Mouse (Mus musculus): ENCODE results near the gene Abcc3. TPM values are rescaled to one million over a fixed set of nuclear protein-coding genes. Genes with fewer than 3 reads are reported as not detected.

The Abcc3 gene
- polyA plus RNA-seq, 1 experiment from 2014 or later = 1.0 TPM

DNA sequence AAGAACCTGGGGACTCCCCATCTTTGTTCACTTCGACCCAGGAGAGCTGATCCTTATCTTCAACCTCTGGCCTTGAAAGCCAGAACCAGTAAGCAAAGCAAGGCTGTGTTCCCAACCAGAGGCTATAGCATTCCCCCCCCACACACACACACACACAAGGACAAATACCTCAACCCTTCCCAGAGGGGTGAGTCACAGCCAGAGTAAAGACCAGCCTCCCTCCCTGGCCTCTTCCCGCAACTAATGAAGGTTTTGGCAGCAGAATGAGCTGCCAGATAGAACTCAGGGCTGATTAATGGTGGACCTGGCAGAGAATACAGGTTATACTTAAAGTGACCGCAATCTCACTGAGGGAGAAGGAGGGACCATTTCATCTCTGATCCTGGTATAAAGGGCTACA is 46.2 kb downstream of the Abcc3 start:
- Histone ChIP-seq H3K9me3 (no peaks in the 10 kb centered on the region), H3K9ac (no peak overlapping the region), H3K36me3 (no peaks in the 10 kb centered on the region), H3K4me1 (replicated peaks) (peaks cover 28% of the 10 kb centered on the region), H3K27ac (replicated peaks) (no peak overlapping the region), H3K27me3 (no peaks in the 10 kb centered on the region), H3K4me3 (no peak overlapping the region), H3K4me2 (no peak overlapping the region)
- ATAC-seq (ENCODE audit: low read depth) = no peak
- WGBS = 71% methylated on average over 3 of the region's 3 CpGs

GRCm38 (mm10) chr11:94345926-94346325 is 46.9 kb downstream of the Abcc3 start:
- Histone ChIP-seq H3K9me3 (no peaks in the 10 kb centered on the region), H3K4me2 (no peak overlapping the region), H3K9ac (no peak overlapping the region), H3K27ac (replicated peaks) (no peak overlapping the region), H3K36me3 (no peaks in the 10 kb centered on the region), H3K4me1 (replicated peaks) (peaks cover 34% of the 10 kb centered on the region), H3K4me3 (no peak overlapping the region), H3K27me3 (no peaks in the 10 kb centered on the region)
- ATAC-seq (ENCODE audit: low read depth) = no peak
- 85% methylated on average over 10 of the region's 10 CpGs for WGBS

DNA sequence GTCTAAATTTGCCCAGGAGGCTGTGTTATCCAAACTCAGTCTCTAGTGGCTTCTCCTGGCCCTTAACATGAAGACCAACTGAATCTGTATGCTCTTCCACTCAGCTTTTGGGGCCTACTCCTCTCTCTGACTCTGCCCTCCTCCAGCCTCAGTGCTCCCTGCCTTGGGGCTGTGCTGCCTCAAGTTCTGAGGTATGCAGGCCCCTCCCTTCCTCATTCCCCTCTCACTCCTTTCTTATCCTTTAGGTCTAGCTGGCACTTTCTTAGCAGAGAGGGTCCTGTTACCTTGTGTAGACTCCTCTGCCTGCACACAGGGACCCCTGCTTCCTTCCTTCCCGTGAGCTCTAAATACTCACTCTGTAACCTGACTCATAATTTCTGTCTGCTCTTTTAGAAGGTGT is 48.3 kb downstream of the Abcc3 start:
- no peak for ATAC-seq (ENCODE audit: low read depth)
- Histone ChIP-seq H3K9me3 (no peaks in the 10 kb centered on the region), H3K36me3 (peaks cover 6% of the 10 kb centered on the region), H3K4me3 (no peak overlapping the region), H3K27me3 (no peaks in the 10 kb centered on the region), H3K27ac (replicated peaks) (0 out of 2 replicates have a peak overlapping the region, but pooled peaks have one; percentile 1), H3K9ac (no peak overlapping the region), H3K4me1 (replicated peaks) (peaks cover 45% of the 10 kb centered on the region), H3K4me2 (no peak overlapping the region)
- 52% methylated on average over 1 of the region's 1 CpGs for WGBS

- no peak for ATAC-seq (ENCODE audit: low read depth)
- no peak overlapping the region for H3K4me2 ChIP-seq
- H3K9me3 ChIP-seq = no peaks in the 10 kb centered on the region
- peaks cover 11% of the 10 kb centered on the region for H3K36me3 ChIP-seq
- H3K9ac ChIP-seq = peak overlapping the region; percentile 39
- H3K27ac ChIP-seq (replicated peaks) = peak overlapping the region; percentile 42; the same call in 1 of the 2 replicates
- no peak overlapping the region for H3K4me3 ChIP-seq
- 13% methylated on average over 5 of the region's 5 CpGs for WGBS
- H3K27me3 ChIP-seq = no peaks in the 10 kb centered on the region
- H3K4me1 ChIP-seq (replicated peaks) = peaks cover 45% of the 10 kb centered on the region
These were observed 48.8 kb downstream of the Abcc3 start for GRCm38 (mm10) chr11:94343955-94344358.

DNA sequence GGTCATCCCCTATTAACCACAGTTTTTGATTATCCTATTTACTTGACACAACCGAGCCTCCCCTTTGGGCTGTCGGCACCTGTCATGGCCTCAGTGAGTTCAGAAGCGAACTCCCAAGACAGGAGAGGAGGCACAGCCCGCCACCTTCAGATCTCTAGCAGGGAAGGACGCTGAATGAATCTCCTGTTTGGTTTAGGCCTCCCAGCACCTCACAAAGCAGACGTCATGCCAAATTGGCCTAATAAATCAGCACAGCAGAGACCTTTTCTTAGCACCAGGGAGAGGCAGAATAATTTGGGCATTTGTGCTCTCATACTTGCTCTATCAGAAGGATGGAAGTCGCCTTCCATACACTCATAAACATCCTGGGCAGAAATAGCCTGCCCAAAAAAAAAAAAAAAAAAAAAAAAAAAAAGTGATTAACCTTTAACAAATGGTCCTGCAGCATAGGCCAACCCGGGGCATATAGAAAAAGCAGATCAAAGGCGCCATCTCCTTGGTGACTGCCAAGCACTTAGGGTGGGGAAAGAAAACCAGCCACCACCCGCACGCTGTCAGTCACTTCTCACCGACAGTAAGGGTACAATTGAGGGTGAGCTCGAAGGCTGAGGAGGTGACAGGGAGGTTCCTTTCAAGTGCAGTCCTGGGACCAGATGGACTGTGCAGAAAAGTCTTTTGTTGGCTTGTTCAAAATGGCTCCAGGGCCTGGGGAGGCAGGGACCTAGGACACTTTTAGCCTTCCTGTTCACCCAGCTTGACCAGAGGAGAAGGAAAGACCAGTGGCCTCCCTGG is 50.5 kb downstream of the Abcc3 start:
- Histone ChIP-seq H3K9me3 (no peaks in the 10 kb centered on the region), H3K4me3 (no peak overlapping the region), H3K4me2 (no peak overlapping the region), H3K4me1 (replicated peaks) (peaks cover 45% of the 10 kb centered on the region), H3K36me3 (peaks cover 26% of the 10 kb centered on the region), H3K9ac (peak overlapping the region; percentile 38; the same call in 1 of the 2 replicates), H3K27ac (replicated peaks) (peak overlapping the region; percentile 49), H3K27me3 (no peaks in the 10 kb centered on the region)
- 8% methylated on average over 13 of the region's 13 CpGs for WGBS
- no peak for ATAC-seq (ENCODE audit: low read depth)

- no peak overlapping the region for H3K4me2 ChIP-seq
- WGBS = 51% methylated on average over 10 of the region's 10 CpGs
- H3K27me3 ChIP-seq = no peaks in the 10 kb centered on the region
- ATAC-seq (ENCODE audit: low read depth) = no peak
- H3K27ac ChIP-seq (replicated peaks) = peak overlapping the region; percentile 49
- no peaks in the 10 kb centered on the region for H3K9me3 ChIP-seq
- H3K36me3 ChIP-seq = peaks cover 32% of the 10 kb centered on the region
- H3K9ac ChIP-seq = 0 out of 2 replicates have a peak overlapping the region, but pooled peaks have one; percentile 38
- no peak overlapping the region for H3K4me3 ChIP-seq
- peaks cover 45% of the 10 kb centered on the region for H3K4me1 ChIP-seq (replicated peaks)
These were observed 51.6 kb downstream of the Abcc3 start for GRCm38 (mm10) chr11:94340948-94341933.

DNA sequence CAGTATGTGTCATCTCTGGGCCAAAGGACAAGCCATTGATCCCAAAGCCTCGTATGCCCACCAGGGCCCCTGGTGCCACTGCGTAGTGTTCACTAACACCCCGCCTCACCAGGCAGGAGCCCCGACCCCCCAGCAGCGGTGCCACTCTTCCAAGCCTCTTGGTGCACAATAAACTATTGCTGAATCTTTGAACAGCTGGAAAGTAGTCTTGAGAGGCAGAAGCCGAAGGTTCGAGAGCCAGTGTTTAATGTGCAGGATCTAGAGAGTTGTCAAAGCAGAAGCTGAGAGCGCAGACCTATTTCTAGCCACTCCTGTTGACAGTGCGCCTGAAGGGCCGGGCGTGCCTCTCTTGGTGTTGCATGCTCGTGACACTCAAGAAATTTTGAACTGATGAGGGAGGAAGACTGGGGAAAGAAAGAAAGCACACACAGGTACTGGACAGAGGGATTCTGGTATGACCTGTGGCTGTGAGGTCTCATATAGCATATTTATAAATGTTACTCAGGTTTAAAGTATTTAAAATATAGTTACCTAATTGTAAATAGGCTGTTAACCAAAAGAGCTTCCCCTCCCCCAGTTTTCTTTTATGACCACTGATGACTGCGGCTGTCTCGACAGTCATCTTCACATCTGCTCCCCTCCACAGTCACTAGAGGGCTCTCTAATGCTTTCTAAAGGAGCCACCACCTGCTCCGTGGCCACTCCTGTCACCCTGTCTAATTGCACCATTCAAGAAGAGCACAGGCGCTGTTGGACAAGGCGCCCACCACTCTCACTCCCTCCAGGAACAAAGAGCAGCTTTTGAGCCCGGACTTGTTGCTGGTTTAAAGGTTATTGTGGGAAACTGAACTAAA is 52.8 kb downstream of the Abcc3 start:
- H3K4me3 ChIP-seq = no peak overlapping the region
- ATAC-seq (ENCODE audit: low read depth) = peak; percentile 89
- H3K4me2 ChIP-seq = no peak overlapping the region
- H3K27me3 ChIP-seq = no peaks in the 10 kb centered on the region
- peaks cover 45% of the 10 kb centered on the region for H3K4me1 ChIP-seq (replicated peaks)
- 55% methylated on average over 18 of the region's 18 CpGs for WGBS
- no peak overlapping the region for H3K9ac ChIP-seq
- no peak overlapping the region for H3K27ac ChIP-seq (replicated peaks)
- H3K9me3 ChIP-seq = no peaks in the 10 kb centered on the region
- H3K36me3 ChIP-seq = peaks cover 44% of the 10 kb centered on the region

DNA sequence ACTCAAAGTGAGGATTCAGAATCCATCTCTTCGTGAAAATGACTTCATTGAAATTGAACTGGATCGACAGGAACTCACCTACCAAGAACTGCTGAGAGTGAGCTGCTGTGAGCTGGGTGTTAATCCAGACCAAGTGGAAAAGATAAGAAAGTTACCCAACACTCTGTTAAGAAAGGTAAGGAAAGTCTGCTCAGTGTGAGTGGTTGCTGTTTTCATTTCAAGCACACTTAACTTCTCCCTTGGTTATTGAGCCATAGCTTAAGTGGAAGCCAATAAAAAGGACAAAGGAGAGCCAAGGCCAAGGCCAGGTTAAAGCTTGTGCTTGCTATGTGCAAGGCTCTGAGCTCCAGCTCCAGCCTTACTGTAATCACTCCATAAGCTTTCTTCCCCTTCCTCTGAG is 54.5 kb downstream of the Abcc3 start:
- Histone ChIP-seq H3K4me3 (no peak overlapping the region), H3K9me3 (no peaks in the 10 kb centered on the region), H3K9ac (no peak overlapping the region), H3K36me3 (peaks cover 51% of the 10 kb centered on the region), H3K4me2 (no peak overlapping the region), H3K4me1 (replicated peaks) (peaks cover 35% of the 10 kb centered on the region), H3K27me3 (no peaks in the 10 kb centered on the region), H3K27ac (replicated peaks) (no peak overlapping the region)
- ATAC-seq (ENCODE audit: low read depth) = no peak
- 93% methylated on average over 2 of the region's 2 CpGs for WGBS

- no peak for ATAC-seq (ENCODE audit: low read depth)
These were observed 56.2 kb downstream of the Abcc3 start for GRCm38 (mm10) chr11:94336551-94336950.

GRCm38 (mm10) chr11:94334386-94334968 is 58.3 kb downstream of the Abcc3 start:
- no peak overlapping the region for H3K9ac ChIP-seq
- no peaks in the 10 kb centered on the region for H3K27me3 ChIP-seq
- no peak for ATAC-seq (ENCODE audit: low read depth)
- WGBS = 91% methylated on average over 8 of the region's 8 CpGs
- no peaks in the 10 kb centered on the region for H3K9me3 ChIP-seq
- peaks cover 33% of the 10 kb centered on the region for H3K4me1 ChIP-seq (replicated peaks)
- no peak overlapping the region for H3K27ac ChIP-seq (replicated peaks)
- no peak overlapping the region for H3K4me3 ChIP-seq
- H3K4me2 ChIP-seq = no peak overlapping the region
- peaks cover 45% of the 10 kb centered on the region for H3K36me3 ChIP-seq

More at GRCm38 (mm10) chr11:94336551-94336950, 56.2 kb downstream of the Abcc3 start:
- H3K4me2 ChIP-seq = no peak overlapping the region
- H3K36me3 ChIP-seq = peaks cover 51% of the 10 kb centered on the region
- no peaks in the 10 kb centered on the region for H3K9me3 ChIP-seq
- H3K4me1 ChIP-seq (replicated peaks) = peaks cover 30% of the 10 kb centered on the region
- no peak overlapping the region for H3K27ac ChIP-seq (replicated peaks)
- no peak overlapping the region for H3K9ac ChIP-seq
- H3K4me3 ChIP-seq = no peak overlapping the region
- H3K27me3 ChIP-seq = no peaks in the 10 kb centered on the region

DNA sequence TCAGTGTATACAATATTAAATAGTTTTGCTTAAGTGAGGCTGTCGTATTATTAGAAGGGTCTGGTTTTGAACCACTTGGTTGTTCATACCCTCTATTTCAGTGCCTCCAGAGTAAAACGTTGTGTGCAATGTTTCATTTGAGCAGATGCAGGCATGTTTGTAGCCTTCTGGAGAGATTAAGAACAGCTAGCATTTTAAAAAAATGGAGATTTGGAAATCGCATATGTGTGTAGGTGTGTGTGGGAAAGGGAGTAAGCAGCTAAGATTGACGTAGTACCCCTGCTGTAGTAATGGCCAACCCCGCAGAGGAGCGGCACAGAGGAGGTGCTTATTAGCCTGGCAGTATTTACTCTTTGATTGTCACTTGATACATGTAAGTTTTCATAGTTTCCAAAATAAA is 60.1 kb downstream of the Abcc3 start:
- H3K4me2 ChIP-seq = no peak overlapping the region
- peaks cover 29% of the 10 kb centered on the region for H3K36me3 ChIP-seq
- no peak overlapping the region for H3K4me3 ChIP-seq
- WGBS = 91% methylated on average over 6 of the region's 6 CpGs
- ATAC-seq (ENCODE audit: low read depth) = no peak
- no peak overlapping the region for H3K9ac ChIP-seq
- peaks cover 43% of the 10 kb centered on the region for H3K4me1 ChIP-seq (replicated peaks)
- no peaks in the 10 kb centered on the region for H3K9me3 ChIP-seq
- no peak overlapping the region for H3K27ac ChIP-seq (replicated peaks)
- no peaks in the 10 kb centered on the region for H3K27me3 ChIP-seq

Measured in neural tube, embryonic 13.5 days (tissue).